Mouse (Mus musculus) cortical plate, adult 2 months (tissue): ENCODE results near the gene Spi1. TPM values are rescaled to one million over a fixed set of nuclear protein-coding genes. Genes with fewer than 3 reads are reported as not detected.
"Not testable (repeated sequence)": the region's sequence is repeated elsewhere in the genome, so short reads cannot be mapped to it uniquely, and the experiment has no call there.

Source experiments
- H3K27ac ChIP-seq: fragments of 200-500 bp; 2 replicates; pipeline ENCODE4 v1.5.1; 2012; ENCODE audit warnings: low read length, control low read depth, inconsistent platforms; ENCODE audit not compliant: insufficient read depth
- H3K4me1 ChIP-seq: fragments of 200-500 bp; 2 replicates; pipeline ENCODE4 v1.6.1; 2011; ENCODE audit warnings: low read length; ENCODE audit not compliant: control insufficient read depth, insufficient read depth
- H3K4me3 ChIP-seq: fragments of 200-500 bp; 2 replicates; pipeline ENCODE4 v1.5.1; 2011; ENCODE audit warnings: mild to moderate bottlenecking, low read length, control low read depth; ENCODE audit not compliant: insufficient read depth
- CTCF ChIP-seq: fragments of 200-500 bp; IDR thresholded peaks from 2 replicates; pipeline ENCODE4 v1.5.1; 2011; ENCODE audit warnings: mild to moderate bottlenecking, control low read depth, low read length; ENCODE audit not compliant: insufficient read depth; ENCODE audit errors: extremely low read depth
- POLR2A ChIP-seq: fragments of 200-500 bp; IDR thresholded peaks from 2 replicates; pipeline ENCODE4 v1.6.1; 2011; ENCODE audit warnings: mild to moderate bottlenecking, low read length, control low read depth; ENCODE audit not compliant: insufficient read depth; ENCODE audit errors: extremely low read depth
- polyA plus RNA-seq: library from polyadenylated mRNA; depleted of rRNA; stranded (reverse); fragments of >200 nt; gene quantifications from 2 replicates; pipeline ENCODE4 v1.2.3, GENCODE M21; 2012

The Spi1 gene
- polyA plus RNA-seq, 1 experiment: 9.3 TPM

- H3K27ac ChIP-seq: no peak overlapping the region
- H3K4me3 ChIP-seq: no peak overlapping the region
- H3K4me1 ChIP-seq: peaks cover 5% of the 10 kb centered on the region
- TF ChIP-seq CTCF: no peak
- no peak for TF ChIP-seq POLR2A
Measured at GRCm38 (mm10) chr2:91090208-91090607, 8.0 kb downstream of the Spi1 start.

GRCm38 (mm10) chr2:91090827-91091226 is 8.6 kb downstream of the Spi1 start:
- TF ChIP-seq CTCF (no peak), POLR2A (no peak)
- no peak overlapping the region for H3K4me3 ChIP-seq
- H3K27ac ChIP-seq: no peak overlapping the region
- peaks cover 5% of the 10 kb centered on the region for H3K4me1 ChIP-seq

- H3K27ac ChIP-seq: no peak overlapping the region
- no peak for TF ChIP-seq POLR2A
- TF ChIP-seq CTCF: no peak
- no peak overlapping the region for H3K4me3 ChIP-seq
- no peaks in the 10 kb centered on the region for H3K4me1 ChIP-seq
Measured at GRCm38 (mm10) chr2:91096524-91096923, 14.3 kb downstream of the Spi1 start.

GRCm38 (mm10) chr2:91097015-91097414 is 14.8 kb downstream of the Spi1 start:
- no peak overlapping the region for H3K4me3 ChIP-seq
- no peaks in the 10 kb centered on the region for H3K4me1 ChIP-seq
- no peak overlapping the region for H3K27ac ChIP-seq
- TF ChIP-seq CTCF (no peak), POLR2A (no peak)

- H3K27ac ChIP-seq: no peak overlapping the region
- no peak overlapping the region for H3K4me3 ChIP-seq
- TF ChIP-seq CTCF (no peak), POLR2A (no peak)
- no peaks in the 10 kb centered on the region for H3K4me1 ChIP-seq
Measured at GRCm38 (mm10) chr2:91098156-91098555, 16.0 kb downstream of the Spi1 start.

- Histone ChIP-seq H3K4me3 (no peak overlapping the region), H3K4me1 (no peaks in the 10 kb centered on the region), H3K27ac (no peak overlapping the region)
- TF ChIP-seq CTCF (peak; percentile 91), POLR2A (no peak)
Measured at GRCm38 (mm10) chr2:91101124-91101740, 19.0 kb downstream of the Spi1 start.

GRCm38 (mm10) chr2:91108156-91108555 is 26.0 kb downstream of the Spi1 start:
- Histone ChIP-seq H3K27ac (no peak overlapping the region), H3K4me3 (no peak overlapping the region), H3K4me1 (no peaks in the 10 kb centered on the region)
- TF ChIP-seq POLR2A (no peak), CTCF (no peak)

- Histone ChIP-seq H3K27ac (no peak overlapping the region), H3K4me1 (no peaks in the 10 kb centered on the region), H3K4me3 (no peak overlapping the region)
- TF ChIP-seq CTCF: no peak
- TF ChIP-seq POLR2A: no peak
Measured at GRCm38 (mm10) chr2:91109241-91109640, 27.1 kb downstream of the Spi1 start.

GRCm38 (mm10) chr2:91109807-91110385 is 27.7 kb downstream of the Spi1 start:
- no peak overlapping the region for H3K4me3 ChIP-seq
- no peak overlapping the region for H3K27ac ChIP-seq
- TF ChIP-seq CTCF (no peak), POLR2A (no peak)
- no peaks in the 10 kb centered on the region for H3K4me1 ChIP-seq

GRCm38 (mm10) chr2:91110429-91110828 is 28.2 kb downstream of the Spi1 start:
- no peak overlapping the region for H3K4me3 ChIP-seq
- H3K4me1 ChIP-seq: no peaks in the 10 kb centered on the region
- no peak overlapping the region for H3K27ac ChIP-seq
- TF ChIP-seq POLR2A: no peak

- H3K4me3 ChIP-seq, H3K27ac ChIP-seq, H3K4me1 ChIP-seq: not testable (repeated sequence)
Measured at GRCm38 (mm10) chr2:91111832-91112231, 29.6 kb downstream of the Spi1 start.
